Mouse (Mus musculus) stomach, embryonic 15.5 days (tissue): ENCODE measurements around the gene Fsip1. TPM values are rescaled to one million over a fixed set of nuclear protein-coding genes. Genes with fewer than 3 reads are reported as not detected.

Experiments used
- ATAC-seq: fragments of 200-750 bp; cut with Nextera tagmentation; 2 replicates; pipeline ENCODE4 v1.8.0; 2017; ENCODE audit warnings: low read depth, moderate number of reproducible peaks, moderate TSS enrichment; ENCODE audit not compliant: insufficient read depth, low FRiP score
- H3K27ac ChIP-seq: fragments of 300-500 bp; sonication (generic); 2 replicates; pipeline ENCODE4 v1.5.1; 2015; ENCODE audit warnings: mild to moderate bottlenecking, inconsistent platforms
- H3K27me3 ChIP-seq: fragments of 300-500 bp; sonication (generic); replicated peaks from 2 replicates; pipeline ENCODE4 v1.6.1; 2015; ENCODE audit warnings: inconsistent platforms
- H3K36me3 ChIP-seq: fragments of 300-500 bp; sonication (generic); 2 replicates; pipeline ENCODE4 v1.6.1; 2015; ENCODE audit warnings: inconsistent platforms
- H3K4me1 ChIP-seq: fragments of 300-500 bp; sonication (generic); 2 replicates; pipeline ENCODE4 v1.6.1; 2015; ENCODE audit warnings: inconsistent platforms
- H3K4me2 ChIP-seq: fragments of 300-500 bp; sonication (generic); 2 replicates; pipeline ENCODE4 v1.6.1; 2015; ENCODE audit warnings: mild to moderate bottlenecking, inconsistent platforms
- H3K4me3 ChIP-seq: fragments of 300-500 bp; sonication (generic); replicated peaks from 2 replicates; pipeline ENCODE4 v1.5.1; 2015; ENCODE audit warnings: inconsistent platforms
- H3K9ac ChIP-seq: fragments of 300-500 bp; sonication (generic); 2 replicates; pipeline ENCODE4 v1.6.1; 2015; ENCODE audit warnings: inconsistent platforms
- H3K9me3 ChIP-seq: fragments of 300-500 bp; sonication (generic); 2 replicates; pipeline ENCODE4 v1.6.1; 2016; ENCODE audit warnings: inconsistent platforms
- WGBS: fragments of 180-500 bp; shearing (Covaris S2); methylation state at CpG from one replicate; pipeline ENCODE4 v1.1.7; 2015; 5-methylcytosine and 5-hydroxymethylcytosine counted together
- polyA plus RNA-seq: library from polyadenylated mRNA; unstranded; fragments of >200 nt; fragmentation: Nextera tagmentation; extraction: Ambion mirVana; gene quantifications from 2 replicates; pipeline ENCODE4 v1.2.1, GENCODE M21; 2015

The Fsip1 gene
- polyA plus RNA-seq, 1 experiment from 2014 or later, result 0.27 TPM

DNA sequence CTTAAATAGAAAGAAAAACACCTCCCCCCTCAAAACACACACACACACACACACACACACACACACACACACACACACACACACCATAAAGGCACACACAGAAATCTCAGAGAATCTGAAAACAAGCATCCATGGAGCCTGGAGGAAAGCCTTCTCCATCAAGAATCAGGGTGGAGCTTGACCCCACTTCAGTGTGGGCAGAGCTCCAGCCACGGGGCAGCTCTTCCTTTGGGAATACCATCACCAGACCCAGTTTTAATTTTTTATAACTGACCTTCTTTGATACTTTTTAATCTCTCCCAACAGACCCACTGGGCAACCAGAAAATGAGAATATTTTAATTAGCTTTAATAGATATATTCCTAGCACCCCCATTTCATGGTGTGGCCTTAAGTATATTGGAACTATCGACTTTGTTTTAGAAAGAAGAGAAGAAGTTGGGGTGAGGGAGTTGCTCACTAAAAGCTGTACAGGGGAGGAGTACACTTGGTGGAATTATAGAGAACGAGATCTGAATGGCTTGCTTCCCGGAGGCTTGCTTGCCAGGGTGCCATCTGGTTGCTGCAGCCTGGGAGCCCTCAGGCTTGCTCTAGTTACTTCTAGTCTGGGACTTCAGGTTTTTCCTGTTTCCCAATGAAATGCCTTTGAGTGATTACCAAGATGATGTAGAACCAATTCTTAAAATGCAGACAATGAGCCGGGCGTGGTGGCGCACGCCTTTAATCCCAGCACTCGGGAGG is 31.7 kb upstream of the Fsip1 start:
- 85% methylated on average over 9 of the region's 9 CpGs for WGBS
- H3K4me1 ChIP-seq, result no peaks in the 10 kb centered on the region
- H3K4me3 ChIP-seq, result no peak overlapping the region
- no peak overlapping the region for H3K27ac ChIP-seq
- H3K9ac ChIP-seq, result no peak overlapping the region
- no peak for ATAC-seq
- no peaks in the 10 kb centered on the region for H3K9me3 ChIP-seq
- no peaks in the 10 kb centered on the region for H3K27me3 ChIP-seq
- H3K36me3 ChIP-seq, result no peaks in the 10 kb centered on the region
- H3K4me2 ChIP-seq, result no peak overlapping the region

DNA sequence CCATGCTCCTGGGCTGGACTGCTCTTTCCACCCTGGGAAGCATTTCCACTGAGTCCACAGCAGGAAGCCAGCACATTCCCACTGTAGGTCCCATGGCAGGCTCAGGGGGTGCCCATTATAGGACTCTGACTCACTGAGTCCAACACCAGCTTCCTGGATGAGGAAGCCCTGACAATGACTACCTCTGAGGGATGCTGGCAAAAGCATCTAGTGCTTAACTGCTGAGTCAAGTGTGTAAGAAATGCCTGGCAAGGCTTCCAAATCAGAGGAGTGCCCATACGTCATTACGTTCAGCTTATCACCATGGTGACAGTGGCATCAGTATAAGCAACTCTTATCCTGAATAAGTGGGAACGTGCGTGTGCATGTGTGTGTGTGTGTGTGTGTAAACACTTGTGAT is 30.9 kb upstream of the Fsip1 start:
- 75% methylated on average over 4 of the region's 4 CpGs for WGBS
- Histone ChIP-seq H3K9ac (no peak overlapping the region), H3K4me1 (no peaks in the 10 kb centered on the region), H3K9me3 (no peaks in the 10 kb centered on the region), H3K4me3 (no peak overlapping the region), H3K27me3 (no peaks in the 10 kb centered on the region), H3K27ac (no peak overlapping the region), H3K36me3 (no peaks in the 10 kb centered on the region), H3K4me2 (no peak overlapping the region)
- ATAC-seq, result no peak

DNA sequence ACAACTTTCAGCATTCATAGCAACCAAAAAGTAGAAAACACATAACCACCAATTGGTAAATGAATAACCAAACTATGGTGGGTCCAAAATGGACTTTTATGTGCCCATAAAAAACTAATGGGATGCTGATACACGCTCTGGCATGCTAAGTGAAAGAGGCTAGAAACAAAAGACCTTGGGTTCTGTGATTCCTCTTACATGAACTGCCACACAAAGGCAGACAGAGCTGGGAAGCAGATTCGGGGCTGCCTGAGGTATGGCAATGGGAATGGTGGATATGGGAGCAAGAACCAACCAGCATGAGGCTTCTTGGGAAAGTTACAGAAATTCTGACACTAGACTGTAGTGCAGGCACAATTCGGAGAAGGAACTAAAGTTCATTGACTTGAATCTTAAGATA is 25.7 kb upstream of the Fsip1 start:
- WGBS, result 79% methylated on average over 3 of the region's 3 CpGs
- Histone ChIP-seq H3K9ac (no peak overlapping the region), H3K27ac (no peak overlapping the region), H3K9me3 (no peaks in the 10 kb centered on the region), H3K27me3 (no peaks in the 10 kb centered on the region), H3K4me1 (no peaks in the 10 kb centered on the region), H3K4me2 (no peak overlapping the region), H3K4me3 (no peak overlapping the region), H3K36me3 (no peaks in the 10 kb centered on the region)
- no peak for ATAC-seq

DNA sequence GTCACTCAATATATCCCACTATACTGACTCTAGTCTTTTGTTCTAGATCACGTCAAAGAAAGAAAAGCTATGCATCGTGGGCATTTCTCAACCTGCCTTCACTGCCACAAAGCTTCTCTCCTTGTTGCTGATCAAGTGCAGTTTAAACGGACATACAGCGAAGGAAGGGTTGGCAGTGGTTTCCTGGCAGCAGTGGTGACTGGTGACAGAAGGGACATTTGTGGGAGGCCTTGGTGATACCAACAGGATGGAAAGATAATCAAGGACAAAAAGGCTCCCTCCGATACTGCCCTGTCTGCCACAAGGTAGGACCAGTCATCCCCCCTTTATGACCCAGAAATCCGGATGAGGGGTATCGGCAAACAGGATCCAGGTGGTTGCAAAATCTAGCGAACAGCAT is 21.5 kb upstream of the Fsip1 start:
- H3K4me2 ChIP-seq, result no peak overlapping the region

DNA sequence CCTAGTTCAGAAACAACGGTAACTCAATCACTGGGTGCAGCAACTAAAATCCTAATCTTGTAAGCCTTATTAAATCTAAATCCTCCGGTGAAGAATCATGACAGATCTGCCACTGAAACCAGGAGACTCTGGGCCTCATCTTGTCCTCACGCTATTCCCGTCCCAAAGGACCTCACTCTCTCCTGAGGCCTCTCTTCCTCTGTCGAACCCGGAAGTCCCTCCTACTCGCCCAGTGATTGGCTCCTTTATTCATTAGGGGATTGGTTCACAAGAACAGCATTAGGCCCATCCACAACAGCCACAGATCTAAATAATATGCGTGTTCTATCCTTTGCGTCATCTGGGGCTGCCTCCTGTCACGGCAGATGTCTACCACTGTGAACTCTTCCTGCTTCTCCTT is 14.8 kb upstream of the Fsip1 start:
- no peak overlapping the region for H3K9ac ChIP-seq
- WGBS, result 90% methylated on average over 10 of the region's 10 CpGs
- H3K4me3 ChIP-seq, result no peak overlapping the region
- H3K4me2 ChIP-seq, result no peak overlapping the region
- H3K36me3 ChIP-seq, result no peaks in the 10 kb centered on the region
- no peaks in the 10 kb centered on the region for H3K27me3 ChIP-seq
- no peak for ATAC-seq
- no peak overlapping the region for H3K27ac ChIP-seq
- H3K9me3 ChIP-seq, result no peaks in the 10 kb centered on the region
- H3K4me1 ChIP-seq, result no peaks in the 10 kb centered on the region

More for the DNA sequence above, 21.5 kb upstream of the Fsip1 start:
- no peaks in the 10 kb centered on the region for H3K27me3 ChIP-seq
- H3K27ac ChIP-seq, result no peak overlapping the region
- no peaks in the 10 kb centered on the region for H3K4me1 ChIP-seq
- no peak overlapping the region for H3K9ac ChIP-seq
- H3K36me3 ChIP-seq, result no peaks in the 10 kb centered on the region
- H3K4me3 ChIP-seq, result no peak overlapping the region
- no peaks in the 10 kb centered on the region for H3K9me3 ChIP-seq
- no peak for ATAC-seq
- 90% methylated on average over 8 of the region's 8 CpGs for WGBS

DNA sequence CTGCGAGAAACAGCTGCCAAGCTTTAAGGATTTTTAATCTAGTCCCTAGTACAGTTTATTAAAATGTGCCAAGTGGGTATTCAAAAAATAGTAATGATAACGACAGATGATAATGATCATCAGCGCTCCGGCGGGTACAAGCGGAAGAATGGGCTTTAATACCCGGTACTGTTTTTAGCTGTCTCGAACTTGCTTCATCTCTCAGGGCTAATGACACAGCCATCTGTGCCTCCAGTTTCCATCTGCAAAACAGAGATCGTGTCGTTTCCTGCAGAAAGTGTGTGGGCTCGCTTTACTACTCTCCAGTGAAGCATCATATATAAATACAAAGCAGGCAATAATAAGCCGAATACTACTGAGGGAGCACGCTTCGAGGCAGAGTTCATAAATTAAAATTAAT is 13.4 kb upstream of the Fsip1 start:
- no peak for ATAC-seq
- Histone ChIP-seq H3K27ac (no peak overlapping the region), H3K4me3 (no peak overlapping the region), H3K9ac (no peak overlapping the region), H3K9me3 (no peaks in the 10 kb centered on the region), H3K36me3 (no peaks in the 10 kb centered on the region), H3K4me1 (no peaks in the 10 kb centered on the region), H3K4me2 (no peak overlapping the region), H3K27me3 (no peaks in the 10 kb centered on the region)
- WGBS, result 76% methylated on average over 14 of the region's 14 CpGs

DNA sequence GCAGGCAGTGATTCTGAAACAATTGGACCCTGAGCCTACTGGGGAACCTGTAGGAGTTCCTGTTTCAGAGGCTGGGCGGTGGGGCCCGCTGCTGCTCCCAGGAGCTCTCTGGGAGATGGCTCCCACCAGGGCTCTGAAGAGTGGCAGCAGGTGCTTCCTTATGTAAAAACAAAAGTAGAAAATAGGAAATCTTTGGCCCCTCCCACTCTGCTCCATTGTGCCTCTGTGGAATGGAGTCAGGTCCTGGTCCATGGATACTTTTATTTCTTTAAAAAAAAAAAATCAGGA is 7.1 kb upstream of the Fsip1 start:
- Histone ChIP-seq H3K4me2 (no peak overlapping the region), H3K27ac (no peak overlapping the region), H3K9me3 (no peaks in the 10 kb centered on the region), H3K4me3 (no peak overlapping the region), H3K4me1 (no peaks in the 10 kb centered on the region), H3K36me3 (no peaks in the 10 kb centered on the region), H3K27me3 (no peaks in the 10 kb centered on the region), H3K9ac (no peak overlapping the region)
- no peak for ATAC-seq
- WGBS, result 39% methylated on average over 2 of the region's 2 CpGs

DNA sequence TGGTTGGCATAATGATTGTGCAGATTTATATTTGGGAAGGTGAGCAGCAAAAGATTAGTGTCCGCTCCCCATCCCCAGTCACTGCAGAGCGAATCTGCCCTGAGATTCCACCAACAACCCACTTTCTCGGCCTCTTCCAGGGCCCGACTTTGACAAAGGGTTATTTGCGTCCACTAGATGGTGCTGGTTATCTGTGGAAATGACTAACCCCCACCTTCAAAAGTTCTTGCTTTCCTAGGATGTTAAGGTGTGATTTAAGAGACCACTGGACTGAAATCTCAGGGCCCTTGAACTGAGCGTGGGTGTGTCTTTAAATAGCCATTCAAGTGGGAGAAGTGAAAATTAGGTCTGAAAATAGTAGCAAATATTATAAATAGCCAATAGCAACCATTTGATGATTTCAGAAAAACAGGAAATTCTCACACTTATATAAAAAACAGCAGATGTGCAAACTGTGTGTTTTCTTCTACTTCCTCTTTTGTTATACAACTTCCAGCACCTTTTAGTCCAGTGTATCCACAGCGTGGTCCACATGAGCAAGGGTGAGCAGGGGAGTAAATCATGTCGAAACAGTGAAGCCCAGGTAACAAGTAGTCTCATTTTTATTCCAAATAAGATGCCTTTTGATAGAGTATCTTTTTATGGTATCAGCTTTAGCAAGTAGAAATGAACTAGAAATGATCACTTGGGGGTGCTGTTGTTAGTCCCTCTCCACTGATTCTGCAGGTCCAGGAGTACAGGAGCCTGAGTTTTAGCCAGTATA is 6.6 kb upstream of the Fsip1 start:
- no peaks in the 10 kb centered on the region for H3K9me3 ChIP-seq
- ATAC-seq, result no peak
- H3K4me1 ChIP-seq, result no peaks in the 10 kb centered on the region
- H3K4me2 ChIP-seq, result no peak overlapping the region
- 19% methylated on average over 8 of the region's 8 CpGs for WGBS
- H3K36me3 ChIP-seq, result no peaks in the 10 kb centered on the region
- H3K27me3 ChIP-seq, result no peaks in the 10 kb centered on the region
- no peak overlapping the region for H3K4me3 ChIP-seq
- H3K27ac ChIP-seq, result no peak overlapping the region
- H3K9ac ChIP-seq, result no peak overlapping the region

DNA sequence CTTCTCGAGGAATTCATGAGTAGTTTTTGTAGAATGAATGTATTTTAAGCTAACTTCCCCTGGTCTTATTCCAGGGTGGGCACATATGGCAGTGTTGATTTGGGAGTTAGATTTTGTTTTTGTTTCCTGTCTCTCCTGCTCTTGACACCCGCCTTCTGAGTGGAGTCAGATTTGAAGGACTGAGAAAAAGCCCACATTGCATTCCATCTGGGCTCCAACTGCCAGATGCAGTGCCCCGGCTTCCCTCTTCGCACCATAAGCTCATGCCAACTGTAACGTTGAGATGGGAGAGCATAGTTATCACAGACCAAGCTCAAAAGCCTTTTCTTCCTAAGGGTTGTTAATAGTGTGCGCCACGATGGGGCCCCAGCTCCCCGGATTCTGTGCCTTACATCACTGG is 5.9 kb upstream of the Fsip1 start:
- no peak overlapping the region for H3K9ac ChIP-seq
- no peak overlapping the region for H3K4me3 ChIP-seq
- no peak overlapping the region for H3K4me2 ChIP-seq
- 54% methylated on average over 8 of the region's 8 CpGs for WGBS
- no peaks in the 10 kb centered on the region for H3K27me3 ChIP-seq
- no peak for ATAC-seq
- no peaks in the 10 kb centered on the region for H3K36me3 ChIP-seq
- no peak overlapping the region for H3K27ac ChIP-seq
- no peaks in the 10 kb centered on the region for H3K9me3 ChIP-seq
- H3K4me1 ChIP-seq, result no peaks in the 10 kb centered on the region

DNA sequence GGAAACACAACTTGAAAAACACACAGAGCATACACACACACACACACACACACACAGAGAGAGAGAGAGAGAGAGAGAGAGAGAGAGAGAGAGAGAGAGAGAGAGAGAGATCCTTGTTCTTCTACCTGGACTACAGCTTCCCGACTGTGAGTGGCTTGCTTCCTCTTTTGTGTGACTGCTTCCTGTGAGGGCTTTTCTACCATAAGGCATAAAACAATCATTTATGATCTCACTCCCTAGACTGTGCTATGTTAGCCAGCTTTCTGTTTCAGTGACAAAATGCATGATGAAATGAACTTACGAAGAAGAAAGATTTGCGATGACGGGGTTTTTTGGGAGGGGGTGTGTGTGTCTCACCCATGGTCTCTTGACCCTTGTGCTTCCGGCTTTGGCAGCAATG is 3.0 kb upstream of the Fsip1 start:
- WGBS, result 60% methylated on average over 5 of the region's 5 CpGs
- H3K27ac ChIP-seq, result no peak overlapping the region
- no peaks in the 10 kb centered on the region for H3K36me3 ChIP-seq
- H3K4me2 ChIP-seq, result no peak overlapping the region
- no peak for ATAC-seq
- no peak overlapping the region for H3K9ac ChIP-seq
- no peaks in the 10 kb centered on the region for H3K9me3 ChIP-seq
- peaks cover 3% of the 10 kb centered on the region; the same call in 1 of the 2 replicates for H3K4me1 ChIP-seq
- no peaks in the 10 kb centered on the region for H3K27me3 ChIP-seq
- no peak overlapping the region for H3K4me3 ChIP-seq

DNA sequence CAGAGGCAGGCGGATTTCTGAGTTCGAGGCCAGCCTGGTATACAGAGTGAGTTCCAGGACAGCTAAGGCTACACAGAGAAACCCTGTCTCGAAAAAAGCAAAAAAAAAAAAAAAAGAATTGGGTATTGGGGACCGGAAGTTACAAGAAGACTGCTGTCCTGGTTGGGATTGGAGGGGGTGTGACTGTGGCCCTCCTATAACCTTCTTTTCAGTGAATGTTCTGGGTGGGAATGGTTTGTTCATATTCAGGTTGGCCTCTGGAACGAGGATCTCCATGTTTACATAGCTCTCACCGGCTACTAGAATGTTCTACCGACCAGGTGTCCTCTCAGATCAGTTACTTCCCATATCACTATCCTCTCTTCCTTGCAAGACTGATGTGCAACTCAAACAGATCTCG is 328 bp upstream of the Fsip1 start:
- H3K27me3 ChIP-seq, result no peaks in the 10 kb centered on the region
- H3K9me3 ChIP-seq, result no peaks in the 10 kb centered on the region
- peaks cover 3% of the 10 kb centered on the region; the same call in 1 of the 2 replicates for H3K4me1 ChIP-seq
- no peak overlapping the region for H3K27ac ChIP-seq
- no peak for ATAC-seq
- H3K4me2 ChIP-seq, result peak overlapping the region; percentile 74
- H3K36me3 ChIP-seq, result no peaks in the 10 kb centered on the region
- 66% methylated on average over 8 of the region's 8 CpGs for WGBS
- H3K9ac ChIP-seq, result no peak overlapping the region
- H3K4me3 ChIP-seq, result peak overlapping the region; percentile 47; the same call in 1 of the 2 replicates

DNA sequence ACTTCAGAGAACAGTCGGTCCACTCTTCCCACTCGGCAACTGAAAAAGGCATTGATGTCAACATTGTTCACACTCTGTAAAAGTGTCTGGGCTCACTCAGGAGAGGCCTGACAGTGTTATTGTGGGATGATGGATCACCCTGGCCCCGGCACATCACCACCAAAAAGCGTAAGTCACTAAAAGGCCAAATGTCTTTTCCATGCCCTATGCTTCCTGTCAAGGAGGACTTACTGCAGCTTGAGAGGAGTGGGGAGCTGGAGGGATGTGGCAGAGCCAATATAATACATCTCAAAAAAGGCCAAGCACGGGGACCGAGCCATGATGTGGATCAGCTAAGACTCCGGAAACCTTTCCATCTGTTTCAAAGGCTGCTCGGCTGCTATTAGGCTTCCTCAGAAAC is 2.2 kb downstream of the Fsip1 start:
- WGBS, result 32% methylated on average over 8 of the region's 8 CpGs
- no peak overlapping the region for H3K4me3 ChIP-seq
- H3K9me3 ChIP-seq, result no peaks in the 10 kb centered on the region
- no peak overlapping the region for H3K27ac ChIP-seq
- H3K9ac ChIP-seq, result no peak overlapping the region
- ATAC-seq, result no peak
- H3K4me1 ChIP-seq, result peaks cover 3% of the 10 kb centered on the region; the same call in 1 of the 2 replicates
- no peaks in the 10 kb centered on the region for H3K36me3 ChIP-seq
- no peak overlapping the region for H3K4me2 ChIP-seq
- H3K27me3 ChIP-seq, result no peaks in the 10 kb centered on the region
